Mouse (Mus musculus) right cerebral cortex, postnatal 14 days (tissue): ENCODE measurements around the gene Ptk7.

Experiments used
- DNase-seq: peaks from one replicate; pipeline ENCODE4 v3.0.0; 2022

Ptk7 gene

DNA sequence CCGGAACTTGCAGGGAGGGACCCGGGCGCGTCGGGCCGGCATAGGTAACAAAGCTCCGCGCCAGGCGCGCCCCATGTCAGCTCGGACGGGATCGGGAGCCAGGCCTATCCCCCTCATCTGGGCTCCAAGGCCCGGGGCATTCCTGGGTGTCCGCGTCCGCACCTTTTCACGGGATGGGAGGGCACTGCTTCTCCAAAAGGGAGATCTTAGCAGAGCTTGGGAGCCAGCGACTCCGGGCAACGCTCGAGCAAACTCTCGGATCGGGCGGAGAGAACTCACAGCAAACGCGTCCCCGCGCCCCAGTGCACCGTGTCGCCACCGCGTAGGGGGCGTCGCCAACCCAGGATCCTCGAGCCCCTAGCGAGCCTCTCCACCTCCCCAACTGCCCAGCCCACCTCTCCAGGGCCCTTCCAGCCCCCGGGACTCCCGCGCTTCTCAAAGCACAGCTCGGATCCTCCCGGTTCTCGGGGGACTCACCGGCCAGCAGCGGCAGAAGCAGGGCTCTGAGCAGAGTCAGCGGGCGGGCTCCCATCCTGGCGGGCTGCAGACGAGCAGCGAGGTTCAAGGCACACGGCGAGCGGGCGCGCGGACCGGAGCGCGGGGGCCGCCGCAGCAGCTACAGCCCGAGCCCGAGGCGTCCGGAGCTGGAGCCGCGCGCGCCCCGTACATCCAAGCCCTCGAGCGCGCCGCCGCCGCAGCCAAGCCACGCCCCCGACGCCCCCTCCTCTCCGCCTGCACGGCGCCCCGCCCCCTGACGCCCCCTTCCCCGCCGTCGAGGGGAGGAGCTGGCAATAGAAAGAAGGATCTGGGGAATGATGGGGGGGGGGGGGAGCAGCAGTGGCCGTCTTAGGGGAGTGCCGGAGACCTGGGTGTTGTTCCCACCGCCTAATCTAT, at the start of gene Ptk7:
TSS of gene Ptk7 (minus strand) at position 714 of the 894 bp plus-strand sequence.
- peak; percentile 81 for DNase-seq

DNA sequence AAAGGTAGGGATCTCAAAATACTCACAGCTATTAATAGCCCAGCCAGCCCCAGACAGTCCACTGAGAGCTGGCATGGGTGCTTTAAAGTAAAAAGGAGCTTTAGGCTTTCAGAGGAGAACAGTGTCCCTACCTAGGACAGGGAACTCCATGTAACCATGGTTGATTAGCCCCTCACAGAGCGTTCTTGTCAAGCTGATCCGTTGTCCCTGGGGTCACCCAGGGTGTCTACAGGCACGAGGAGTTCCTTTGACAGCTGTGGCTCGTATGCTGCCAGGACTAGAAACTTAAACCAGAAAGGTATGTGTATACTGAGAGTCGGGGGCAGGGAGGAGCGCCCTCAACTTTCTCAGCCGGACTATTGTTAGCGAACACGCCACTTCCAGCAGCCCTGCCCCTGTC, 49.6 kb upstream of the Ptk7 start:
- DNase-seq, result no peak

DNA sequence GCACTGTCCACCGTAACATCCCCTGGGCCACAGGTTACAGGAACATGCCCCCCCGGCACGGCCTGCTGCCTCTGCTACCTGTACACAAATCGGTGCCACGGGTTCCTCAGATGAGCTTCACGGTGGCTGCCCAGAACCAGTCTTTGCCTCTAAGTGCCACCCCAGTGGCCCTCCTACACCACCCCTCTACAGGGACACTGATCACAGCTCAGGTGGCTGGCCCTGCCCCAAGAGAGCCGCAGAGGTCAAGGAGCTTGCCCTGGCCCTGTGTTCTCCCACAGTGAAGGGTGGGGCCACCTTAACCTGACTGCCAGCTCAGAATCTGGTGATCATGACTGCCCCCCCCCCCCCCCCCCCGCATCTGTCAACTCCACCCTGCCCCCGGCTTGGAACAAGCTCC, 49.1 kb upstream of the Ptk7 start, which contains the start of gene Mea1:
TSS of gene Mea1 (plus strand) at position 378 of the 400 bp plus-strand sequence.
- DNase-seq, result no peak

DNA sequence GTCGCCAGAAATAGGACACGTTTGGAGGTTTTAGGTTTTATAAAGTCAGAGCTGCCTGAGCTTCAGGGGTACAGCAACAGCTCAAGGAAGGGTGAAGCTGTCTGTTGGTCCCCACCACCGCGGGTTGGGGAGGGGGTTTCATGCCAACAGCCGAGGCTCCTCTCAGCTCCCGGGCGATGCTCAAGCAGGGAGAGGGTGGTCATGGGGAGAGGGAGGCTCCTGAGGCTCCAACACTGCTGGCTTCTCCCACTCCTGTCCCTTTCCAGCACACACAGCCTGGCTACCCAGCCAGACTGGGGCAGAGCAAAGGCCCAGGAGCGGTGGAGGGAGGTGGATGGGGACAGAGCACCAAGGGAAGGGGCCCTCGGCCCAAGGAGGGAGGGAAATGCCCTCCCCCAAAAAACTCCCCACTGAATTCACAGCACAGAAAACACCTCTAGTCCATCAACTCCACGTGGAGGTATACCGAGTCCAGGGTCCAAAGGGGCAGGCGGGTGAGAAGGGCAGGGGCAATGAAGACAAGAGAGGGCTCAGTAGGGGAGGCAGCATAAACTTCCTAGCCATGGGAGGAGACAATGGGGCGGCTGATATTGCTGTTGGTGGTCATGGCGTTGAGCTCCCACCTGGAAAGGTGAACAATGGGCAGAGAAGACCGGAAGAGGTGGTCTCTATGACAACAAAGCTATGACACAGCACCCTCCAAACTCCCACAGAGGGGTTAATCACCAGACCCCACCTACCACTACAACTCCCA, 45.4 kb upstream of the Ptk7 start:
- DNase-seq, result no peak

DNA sequence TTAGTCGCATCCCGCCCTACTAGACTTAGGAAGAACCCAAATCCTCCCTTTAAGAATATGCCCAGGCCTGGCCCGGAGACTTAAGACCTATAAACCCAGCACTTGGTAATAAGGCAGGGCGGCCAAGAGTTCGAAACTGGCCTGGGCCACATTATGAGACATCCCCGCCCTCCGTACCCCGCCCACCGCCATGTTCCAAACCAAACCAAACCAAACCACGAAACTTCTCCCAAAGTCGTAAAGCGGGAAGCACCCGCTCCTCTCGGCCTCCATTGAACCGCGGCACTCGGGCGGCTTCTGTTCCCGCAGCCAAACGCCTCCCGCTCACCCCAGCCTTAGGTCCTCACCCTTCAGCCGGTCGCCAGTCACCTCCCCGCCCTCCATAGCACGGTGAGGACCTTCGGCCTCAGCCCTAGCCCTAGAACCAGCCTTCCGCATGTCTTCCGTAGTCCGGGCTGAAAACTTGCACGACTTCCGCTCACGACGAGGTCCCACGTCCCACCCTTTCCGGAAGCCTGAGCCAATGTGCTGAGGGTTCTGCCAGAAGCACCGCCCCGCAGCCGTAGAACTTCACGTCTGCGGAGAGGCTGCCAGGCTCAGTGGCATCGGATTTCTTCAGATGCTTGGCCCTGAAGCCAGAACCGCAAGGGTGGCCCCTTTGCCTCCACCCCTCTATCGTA, 44.7 kb upstream of the Ptk7 start, which contains the start of gene Rrp36:
TSS of gene Rrp36 (minus strand) at position 503 of the 680 bp plus-strand sequence.
- DNase-seq, result peak; percentile 88

DNA sequence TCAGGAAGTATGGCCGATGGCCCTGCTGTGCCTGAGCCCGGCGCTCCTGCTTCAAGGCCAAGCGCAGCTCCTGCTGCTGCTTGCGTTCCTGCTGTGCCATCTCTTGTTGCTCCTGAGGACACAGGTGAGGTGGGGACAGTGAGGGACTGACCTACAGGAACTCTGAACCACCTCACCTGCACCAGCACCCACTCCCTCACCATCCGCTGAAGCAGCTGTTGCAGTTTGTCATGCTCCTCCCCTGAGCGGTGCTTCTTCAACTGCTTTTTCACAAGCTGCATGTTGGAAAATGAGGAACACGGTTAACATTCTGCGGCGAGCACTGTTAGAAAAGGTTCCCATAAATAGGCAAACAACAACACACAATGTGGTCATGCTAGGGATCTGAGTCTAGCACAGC, 40.6 kb upstream of the Ptk7 start:
- no peak for DNase-seq

DNA sequence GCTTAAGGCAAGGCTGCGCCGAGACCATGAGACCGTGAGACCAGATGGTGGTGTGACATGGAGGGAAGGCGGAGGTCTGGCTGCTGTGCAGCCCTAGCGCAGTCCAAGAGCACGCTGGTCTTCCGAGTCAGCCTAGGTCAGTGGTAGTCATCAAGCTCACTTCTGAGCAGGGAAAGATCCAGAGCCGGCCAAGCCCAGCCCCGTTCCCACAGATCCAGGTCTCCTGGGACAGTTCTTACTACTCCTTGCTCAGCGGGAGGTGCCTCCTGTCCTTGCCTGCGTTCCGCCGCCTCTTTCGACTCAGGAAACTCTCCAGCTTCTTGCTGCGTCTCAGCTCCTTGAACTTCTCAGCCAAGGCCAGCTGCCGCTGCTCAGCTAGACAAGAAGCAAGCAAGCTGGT, 38.4 kb upstream of the Ptk7 start:
- DNase-seq, result no peak

DNA sequence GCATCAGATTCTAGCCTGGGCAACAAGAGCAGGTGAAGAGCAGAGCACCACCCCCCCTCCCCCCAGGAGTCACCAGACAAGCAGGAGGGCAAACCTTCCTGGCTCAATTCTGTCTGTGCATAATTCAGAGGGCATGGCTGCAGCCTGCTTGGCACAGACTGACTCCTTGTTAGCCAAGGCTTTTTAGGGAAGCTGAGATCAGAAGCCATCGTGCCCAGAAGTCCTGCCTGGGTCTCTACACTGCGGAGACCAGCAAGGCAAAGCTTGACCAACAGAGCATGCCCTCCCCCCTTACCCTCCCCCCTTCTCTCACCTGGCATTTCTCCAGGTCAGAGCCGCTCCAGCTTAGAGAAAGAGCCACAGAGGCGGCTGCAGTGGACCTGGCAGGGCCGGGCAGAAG, 33.4 kb upstream of the Ptk7 start:
- no peak for DNase-seq

DNA sequence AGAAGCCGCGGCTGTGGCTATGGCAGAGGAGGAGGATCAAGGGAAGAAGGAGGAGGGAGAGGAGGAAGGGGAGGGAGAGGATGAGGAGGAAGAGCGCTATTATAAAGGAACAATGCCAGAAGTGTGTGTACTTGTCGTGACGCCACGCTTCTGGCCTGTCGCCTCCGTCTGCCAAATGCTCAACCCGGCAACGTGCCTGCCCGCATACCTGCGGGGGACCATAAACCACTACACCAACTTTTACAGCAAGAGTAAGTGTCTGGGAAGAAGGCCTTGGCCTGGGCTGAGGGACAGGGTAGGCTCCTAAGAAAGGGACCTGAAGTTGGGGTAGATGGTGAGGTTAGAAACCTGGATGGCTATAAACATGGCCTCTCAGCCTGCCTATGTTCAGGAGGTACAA, 32.7 kb upstream of the Ptk7 start:
- DNase-seq, result no peak

DNA sequence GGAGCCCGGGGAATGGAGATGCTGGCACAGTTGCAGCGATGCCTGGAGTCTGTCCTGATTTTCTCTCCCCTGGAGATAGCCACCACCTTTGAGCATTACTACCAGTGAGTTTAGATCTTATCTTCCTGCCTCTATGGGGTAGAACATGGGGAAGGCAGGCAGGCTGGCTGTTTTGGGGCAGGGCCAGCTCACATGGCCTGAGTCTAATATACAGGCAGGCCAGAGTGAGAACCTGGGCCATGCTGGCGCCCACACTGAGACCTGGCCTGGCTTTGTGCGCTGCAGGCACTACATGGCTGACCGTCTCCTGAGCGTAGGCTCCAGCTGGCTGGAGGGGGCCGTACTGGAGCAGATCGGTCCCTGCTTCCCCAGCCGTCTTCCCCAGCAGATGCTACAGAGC, 32.0 kb upstream of the Ptk7 start:
- DNase-seq, result no peak

DNA sequence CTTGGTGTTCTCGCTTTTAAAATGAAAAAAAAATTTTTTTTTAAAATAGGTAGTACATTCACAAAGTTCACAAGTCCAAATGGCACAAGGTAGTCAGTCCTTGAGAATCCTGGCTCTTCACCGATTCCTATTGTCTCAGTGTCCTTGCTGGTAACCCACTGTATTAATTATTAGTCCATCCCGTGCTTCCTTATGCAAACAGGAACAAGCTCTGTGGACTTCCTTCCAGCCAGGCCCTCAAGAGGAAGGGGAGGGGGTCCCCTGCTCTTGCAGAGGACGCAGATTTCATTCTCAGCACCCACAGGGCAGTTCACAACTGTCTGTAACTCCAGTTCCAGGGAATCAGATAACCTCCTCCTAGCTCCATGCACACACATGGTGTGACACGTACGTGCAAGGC, 26.8 kb upstream of the Ptk7 start:
- no peak for DNase-seq

DNA sequence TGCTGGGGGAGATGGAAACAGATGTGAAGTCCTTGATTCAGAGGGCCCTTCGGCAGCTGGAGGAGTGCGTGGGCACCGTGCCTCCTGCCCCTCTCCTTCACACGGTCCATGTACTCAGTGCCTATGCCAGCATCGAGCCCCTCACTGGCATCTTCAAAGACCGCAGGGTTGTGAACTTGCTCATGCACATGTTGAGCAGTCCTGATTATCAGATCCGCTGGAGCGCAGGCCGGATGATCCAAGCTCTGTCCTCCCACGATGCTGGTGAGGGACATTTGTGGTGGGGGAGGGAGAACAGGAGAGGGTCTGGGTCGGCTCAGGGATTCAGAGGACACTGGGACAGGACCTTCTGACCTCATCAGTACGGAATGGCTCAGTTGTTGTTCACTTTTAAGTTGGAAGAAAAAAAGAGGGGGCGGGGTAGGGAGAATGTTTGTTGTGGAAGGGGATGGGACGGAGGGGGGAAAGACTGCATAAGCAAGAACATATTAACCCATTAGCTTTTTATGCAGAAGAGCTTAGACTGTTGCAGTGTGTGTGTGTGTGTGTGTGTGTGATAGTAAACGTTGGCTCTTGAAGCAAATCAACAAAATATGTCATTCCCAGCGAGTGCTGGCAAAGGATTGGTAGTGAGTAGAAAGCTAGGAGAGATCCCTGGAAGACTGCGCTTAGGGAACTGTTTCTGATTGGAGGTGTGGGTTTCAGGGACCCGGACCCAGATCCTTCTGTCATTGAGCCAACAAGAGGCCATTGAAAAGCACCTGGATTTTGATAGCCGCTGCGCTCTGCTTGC, 22.6 kb upstream of the Ptk7 start:
- no peak for DNase-seq

DNA sequence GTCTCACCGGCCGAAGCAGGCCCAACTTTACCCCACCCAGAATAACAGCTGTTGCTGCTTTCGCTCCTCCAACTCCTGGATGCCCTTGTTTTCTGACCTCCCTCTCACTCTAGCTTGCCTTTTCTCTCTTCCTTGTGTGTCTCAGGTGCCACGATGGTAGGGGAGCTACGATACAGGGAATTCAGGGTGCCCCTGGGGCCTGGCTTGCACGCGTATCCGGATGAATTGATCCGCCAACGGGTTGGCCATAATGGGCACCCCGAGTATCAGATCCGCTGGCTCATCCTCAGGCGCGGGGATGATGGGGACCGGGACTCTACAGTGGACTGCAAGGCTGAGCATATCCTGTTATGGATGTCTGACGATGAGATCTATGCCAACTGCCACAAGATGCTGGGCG, 22.0 kb upstream of the Ptk7 start:
- DNase-seq, result no peak

DNA sequence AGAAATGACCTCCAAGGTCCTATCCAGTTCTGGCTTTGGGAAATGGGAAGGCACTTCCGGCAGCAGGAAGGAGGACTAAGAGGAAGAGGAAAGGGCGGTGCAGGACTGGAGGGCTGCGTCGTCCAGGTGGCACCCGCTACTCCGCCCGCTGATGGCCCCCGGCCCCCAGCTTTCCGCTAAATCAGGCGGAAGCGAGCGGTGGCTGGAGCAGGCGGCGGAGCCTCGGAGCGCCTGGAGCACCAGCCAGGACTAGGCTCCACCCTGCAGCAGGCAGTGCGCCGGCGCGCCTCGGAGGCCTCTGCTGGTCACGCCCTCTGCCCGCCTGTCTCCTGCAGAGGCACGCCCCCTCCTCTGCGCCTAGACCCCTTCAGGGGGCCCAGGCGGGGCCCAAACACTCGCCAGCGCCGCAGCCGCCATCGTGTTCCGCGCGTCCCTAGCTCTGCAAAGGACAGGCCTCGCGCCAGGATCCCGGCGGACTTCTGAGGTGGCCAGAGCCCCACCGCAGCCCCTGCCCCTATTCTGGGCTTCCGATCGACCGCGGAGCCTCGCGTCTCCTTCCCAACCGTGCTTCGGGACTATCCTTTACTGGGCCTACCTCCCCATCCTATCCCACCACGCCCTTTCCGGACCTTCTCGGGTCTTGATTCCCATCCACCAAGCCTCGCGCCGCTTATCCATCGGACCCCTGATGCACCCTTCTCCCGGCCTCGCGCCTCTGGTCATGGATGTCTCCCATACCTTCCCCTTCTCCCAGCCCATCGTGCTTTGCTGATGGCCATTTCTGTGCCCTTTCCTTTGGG, 21.1 kb upstream of the Ptk7 start, which contains the start of gene Cul7:
TSS of gene Cul7 (plus strand) at position 106 of the 800 bp plus-strand sequence.
- peak; percentile 93 for DNase-seq

DNA sequence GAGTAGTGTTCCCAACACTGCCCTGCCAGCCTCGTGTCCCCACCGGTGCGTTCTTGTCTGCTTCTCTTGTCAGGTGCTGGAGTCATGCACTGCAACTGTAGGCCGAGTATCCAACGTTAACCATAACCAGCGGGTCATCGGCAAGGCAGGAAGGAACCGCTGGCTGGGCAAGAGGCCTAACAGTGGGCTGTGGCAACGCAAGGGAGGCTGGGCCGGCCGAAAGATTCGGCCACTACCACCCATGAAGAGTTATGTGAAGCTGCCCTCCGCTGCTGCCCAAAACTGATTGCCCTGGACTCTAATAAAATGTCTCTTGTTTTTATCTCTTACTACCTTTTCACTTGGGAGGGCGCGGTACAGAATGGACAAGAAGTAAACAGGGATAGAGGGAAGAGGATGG, 20.5 kb upstream of the Ptk7 start:
- no peak for DNase-seq

DNA sequence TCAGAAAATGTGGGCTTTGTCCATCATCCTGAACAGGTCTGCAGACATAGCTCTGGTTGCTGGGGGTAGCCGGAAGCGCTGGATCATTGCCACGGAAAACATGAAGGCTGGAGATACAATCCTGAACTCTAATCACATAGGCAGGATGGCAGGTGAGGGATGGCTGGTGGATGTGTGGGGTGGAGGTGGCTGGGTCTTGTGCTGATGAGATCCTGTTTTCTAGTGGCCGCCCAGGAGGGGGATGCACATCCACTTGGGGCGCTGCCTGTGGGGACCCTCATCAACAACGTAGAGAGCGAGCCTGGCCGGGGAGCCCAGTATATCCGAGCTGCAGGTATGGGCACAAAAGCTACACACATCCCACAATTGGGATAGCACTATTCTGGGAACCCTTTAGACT, 19.1 kb upstream of the Ptk7 start:
- DNase-seq, result no peak

DNA sequence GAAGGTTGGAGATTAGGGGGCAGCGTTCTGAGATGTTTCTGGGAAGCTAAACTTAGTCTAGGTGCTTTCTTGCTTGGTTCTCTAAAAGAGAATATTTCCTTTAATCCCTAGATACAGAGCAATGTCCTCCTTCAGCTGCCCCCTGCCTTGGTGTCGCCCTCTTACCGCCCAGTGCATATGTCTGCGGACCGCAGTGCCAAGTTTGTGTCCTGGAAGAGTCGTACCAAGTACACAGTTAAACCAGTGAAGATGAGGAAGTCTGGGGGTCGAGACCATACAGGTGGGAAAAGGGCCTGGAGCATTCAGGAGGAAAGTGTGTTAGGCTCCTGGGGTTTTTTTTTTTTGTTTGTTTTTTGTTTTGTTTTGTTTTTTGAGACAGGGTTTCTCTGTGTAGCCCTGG, 18.0 kb upstream of the Ptk7 start:
- DNase-seq, result no peak

DNA sequence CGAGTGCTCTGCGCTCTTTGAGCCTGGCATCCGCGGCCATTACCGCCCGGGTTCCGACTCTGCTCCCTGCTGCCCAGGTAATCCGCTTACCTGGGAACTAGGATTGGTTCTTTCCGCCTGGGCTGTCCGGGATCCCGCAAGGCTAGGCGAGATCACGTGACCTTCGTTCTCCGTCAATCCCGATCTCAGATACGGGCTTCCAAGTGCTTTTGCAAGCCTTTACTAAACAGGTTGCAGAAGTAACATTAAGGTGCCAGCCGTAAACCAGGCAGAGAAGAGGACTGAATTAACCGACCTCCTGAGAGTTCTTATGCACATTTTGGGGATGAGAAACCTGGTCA, 17.0 kb upstream of the Ptk7 start:
- DNase-seq, result no peak

DNA sequence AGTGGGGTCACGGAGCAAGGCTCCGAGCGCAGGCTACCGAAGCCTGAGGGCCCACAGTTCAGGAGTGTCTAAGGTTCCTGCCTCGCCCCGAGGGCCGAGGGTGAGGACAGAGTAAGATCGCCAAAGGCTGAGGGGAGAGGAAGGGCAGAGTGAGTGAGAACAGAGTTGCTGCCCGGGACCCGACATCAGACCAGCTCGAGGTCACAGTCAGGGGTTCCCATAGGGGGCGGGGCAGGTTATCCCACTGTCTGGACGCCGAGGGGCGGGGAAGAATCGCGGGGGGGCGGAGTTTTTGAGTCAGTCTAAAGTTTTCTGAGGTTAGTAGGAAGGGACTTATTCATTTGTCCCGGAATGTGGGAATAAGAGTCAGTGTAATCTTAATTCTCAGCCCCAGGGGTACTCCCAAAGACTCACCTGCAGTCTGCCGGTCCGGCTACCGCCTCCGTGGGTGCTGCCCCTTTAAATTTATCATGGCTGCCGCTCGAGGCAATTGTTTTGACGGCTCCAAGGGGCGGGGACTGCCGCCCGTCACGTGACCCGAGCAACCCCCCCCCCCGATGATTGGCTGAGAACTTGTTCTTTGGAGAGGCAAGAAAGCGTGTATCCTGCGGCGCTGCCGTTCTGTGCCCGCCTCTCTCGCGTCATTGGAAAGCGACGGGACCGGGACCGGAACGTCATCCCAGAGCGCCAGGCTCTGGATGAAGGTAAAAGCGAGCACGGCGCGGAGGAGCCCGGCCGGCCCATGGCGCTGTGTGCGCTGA, 16.4 kb upstream of the Ptk7 start, which contains the start of the genes Klc4 and Mrpl2:
TSS of gene Klc4 (minus strand) at position 462 of the 761 bp plus-strand sequence.
TSS of gene Mrpl2 (plus strand) at position 669 of the 761 bp plus-strand sequence.
- peak; percentile 98 for DNase-seq

DNA sequence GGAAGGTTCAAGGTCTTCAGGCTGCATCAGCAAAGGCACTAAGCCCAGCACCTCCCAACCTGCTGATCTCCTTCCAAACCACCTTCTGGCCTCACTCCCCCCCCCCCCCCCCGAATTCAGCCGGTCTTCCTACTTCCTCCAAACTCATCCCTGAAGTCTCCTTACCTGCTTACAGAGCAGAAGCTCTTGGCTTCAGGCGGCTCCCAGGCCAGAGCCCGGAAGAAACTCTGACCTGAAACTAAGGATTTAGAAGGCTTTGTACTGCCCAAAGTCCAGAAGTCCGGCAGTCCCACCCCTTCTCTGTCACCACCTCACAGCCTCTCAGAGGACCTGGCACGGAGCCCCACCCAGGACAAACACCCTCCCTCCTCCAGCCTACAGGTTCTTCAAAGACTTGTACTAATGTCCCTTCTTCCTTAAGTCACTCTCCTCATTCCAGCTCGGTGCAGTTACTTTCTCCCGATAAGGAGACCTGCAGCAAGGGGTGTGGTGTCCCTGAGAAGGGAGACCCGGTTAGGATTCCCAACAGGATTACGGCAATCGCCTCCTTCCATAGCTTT, 15.7 kb upstream of the Ptk7 start:
- no peak for DNase-seq
